Mouse (Mus musculus): ENCODE results near the gene Cacng1.

The Cacng1 gene

GRCm38 (mm10) chr11:107707897-107708610 lies 8.3 kb downstream of the Cacng1 start:
- no peak for DNase-seq (ENCODE audit: low spot score)

DNA sequence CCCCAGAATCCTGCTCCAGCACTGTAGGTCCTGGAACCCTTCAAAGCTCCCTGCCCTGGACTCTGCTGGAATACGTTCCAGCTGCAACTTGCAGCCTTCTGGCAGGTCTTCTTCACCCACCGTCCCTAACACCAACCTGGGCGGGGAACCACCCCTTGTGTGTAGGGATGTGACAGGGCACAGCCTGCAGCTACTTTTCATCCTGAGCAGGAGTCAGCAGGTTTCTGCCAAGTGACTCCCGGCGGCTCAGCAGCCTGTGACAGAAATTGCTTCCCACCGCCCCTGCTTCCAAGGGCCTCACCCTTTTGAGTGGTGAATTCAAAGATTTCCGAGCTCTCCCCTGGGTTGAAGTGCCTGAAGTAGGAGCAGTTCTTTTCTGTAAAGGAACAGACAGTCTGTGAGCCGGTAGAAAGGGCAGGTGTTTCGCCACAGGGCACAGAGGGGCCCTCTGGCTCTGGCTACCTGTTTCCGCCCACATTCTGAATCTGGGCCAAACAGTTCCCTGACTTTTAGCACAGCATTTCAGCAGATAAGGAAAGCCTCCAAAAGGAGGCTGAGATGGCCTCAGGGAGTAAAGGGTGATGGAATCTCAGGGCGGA lies 10.7 kb downstream of the Cacng1 start:
- no peak for DNase-seq (ENCODE audit: low spot score)

- DNase-seq (ENCODE audit: low spot score): no peak
Measured at GRCm38 (mm10) chr11:107705060-107705459, 11.3 kb downstream of the Cacng1 start.

DNA sequence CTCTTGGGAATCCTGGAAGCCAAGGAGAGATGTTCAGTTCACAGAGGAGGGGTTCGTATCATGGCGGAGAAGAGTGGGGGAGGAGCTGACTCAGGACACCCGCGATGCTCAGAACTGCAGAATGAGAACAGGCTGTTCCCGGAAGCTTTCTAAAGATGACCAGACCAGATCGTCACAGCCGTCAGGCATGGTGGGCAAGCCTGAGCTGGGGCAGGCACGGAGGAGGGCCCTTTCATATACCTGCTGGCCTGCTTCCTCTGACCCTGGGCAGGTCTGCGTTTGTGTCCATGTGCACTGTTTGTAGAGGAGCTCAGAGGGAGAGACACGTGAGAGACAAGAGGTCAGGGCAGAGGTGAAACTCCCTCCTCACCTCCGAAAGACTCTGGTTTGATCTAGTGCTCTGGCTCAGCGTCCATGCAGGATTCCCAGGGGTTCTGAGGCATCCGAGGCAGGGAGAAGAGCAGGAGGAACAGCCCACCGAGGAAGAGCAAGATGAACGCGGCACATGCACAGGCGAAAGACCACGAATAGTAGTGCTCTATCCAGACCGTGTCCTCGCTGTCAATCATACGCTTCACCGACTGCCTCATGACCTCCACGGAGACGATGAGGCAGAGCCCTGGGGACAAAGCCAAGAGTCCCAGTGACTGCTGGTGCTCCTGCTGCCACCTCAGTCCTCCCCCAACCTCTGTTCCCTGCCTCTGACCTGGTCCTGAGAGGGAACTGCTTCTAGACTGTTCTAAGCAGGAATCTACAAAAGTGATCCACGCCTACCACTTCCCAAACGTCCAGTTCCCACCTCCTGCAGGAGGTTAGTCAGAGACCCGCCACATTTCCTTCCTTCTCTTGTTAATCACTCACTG lies 12.8 kb downstream of the Cacng1 start:
- peak; percentile 53 for DNase-seq (ENCODE audit: low spot score)

GRCm38 (mm10) chr11:107699967-107700366 lies 16.4 kb downstream of the Cacng1 start:
- no peak for DNase-seq (ENCODE audit: low spot score)

DNA sequence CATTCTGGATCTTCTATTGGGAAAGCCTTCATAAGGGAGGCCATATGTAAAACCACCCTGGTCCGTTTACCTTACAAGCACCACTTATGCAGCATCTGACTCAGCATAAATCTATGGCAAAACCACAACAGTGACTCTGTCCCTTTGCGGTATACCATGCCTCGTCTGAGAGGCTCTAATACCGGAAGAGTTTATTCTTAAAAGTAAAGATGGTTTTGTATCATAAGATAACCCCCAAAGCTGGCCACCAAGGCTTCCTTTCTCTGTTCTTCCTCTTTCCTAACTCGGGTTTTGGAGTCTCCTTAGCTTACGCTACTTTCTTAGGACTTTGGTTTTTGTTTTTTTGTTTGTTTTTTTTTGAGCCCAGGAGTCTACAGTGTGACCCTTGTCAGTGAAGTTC lies 23.0 kb downstream of the Cacng1 start:
- no peak for DNase-seq (ENCODE audit: low spot score)

DNA sequence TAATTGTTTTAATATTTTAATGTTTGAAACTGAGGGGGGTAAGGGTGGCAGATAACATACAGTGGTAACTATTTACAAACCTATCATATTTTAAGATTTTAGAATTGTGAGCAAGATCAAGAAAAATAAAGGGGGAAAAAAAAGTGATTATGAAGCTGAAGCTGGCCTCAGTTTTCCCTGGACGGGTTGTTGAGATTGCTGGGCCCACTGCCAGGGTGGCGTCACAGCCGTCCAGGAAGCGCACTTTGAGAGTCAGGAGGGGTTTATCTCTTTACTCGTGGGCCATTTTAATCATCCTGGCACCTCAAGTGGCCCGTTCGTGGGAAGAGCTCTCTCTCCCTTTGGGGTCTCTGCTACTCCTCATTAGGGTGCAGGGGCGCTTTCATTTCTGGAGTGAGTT lies 24.8 kb downstream of the Cacng1 start:
- no peak for DNase-seq (ENCODE audit: low spot score)

DNA sequence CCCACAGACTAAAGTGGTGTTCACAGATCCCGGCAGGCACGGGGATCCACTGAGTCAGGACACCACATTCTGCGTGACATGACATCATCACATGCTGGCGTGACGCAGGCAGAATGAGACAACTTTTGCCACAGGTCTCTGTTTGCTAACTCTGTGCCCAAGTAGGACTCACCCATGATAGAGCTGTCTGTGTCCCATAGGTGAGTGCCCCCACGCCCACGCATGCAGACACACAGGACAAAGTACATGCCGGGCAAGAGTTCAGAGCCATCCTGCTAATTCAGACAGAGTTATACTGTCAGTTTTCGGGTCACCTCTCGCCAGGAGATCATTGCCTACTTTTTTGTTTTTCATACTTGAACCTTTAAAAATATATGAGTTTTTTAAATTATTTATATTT lies 27.8 kb downstream of the Cacng1 start:
- DNase-seq (ENCODE audit: low spot score): no peak

DNA sequence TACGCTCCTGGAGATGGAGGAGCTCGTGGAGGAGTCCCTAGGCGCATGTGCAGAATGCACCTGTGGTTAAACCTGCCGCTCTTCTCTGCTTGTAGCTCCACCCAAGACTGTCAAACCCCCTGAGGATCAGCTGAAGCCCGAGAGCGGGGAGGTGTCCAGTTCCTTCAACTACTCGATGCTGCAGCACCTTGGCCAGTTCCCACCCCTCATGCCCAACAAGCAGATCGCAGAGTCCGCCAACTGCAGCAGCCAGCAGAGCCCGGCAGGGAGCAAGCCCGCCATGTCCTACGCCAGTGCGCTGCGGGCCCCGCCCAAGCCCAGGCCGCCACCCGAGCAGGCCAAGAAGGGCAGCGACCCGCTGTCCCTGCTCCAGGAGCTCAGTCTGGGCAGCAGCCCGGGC lies 30.0 kb downstream of the Cacng1 start:
- DNase-seq (ENCODE audit: low spot score): no peak

DNA sequence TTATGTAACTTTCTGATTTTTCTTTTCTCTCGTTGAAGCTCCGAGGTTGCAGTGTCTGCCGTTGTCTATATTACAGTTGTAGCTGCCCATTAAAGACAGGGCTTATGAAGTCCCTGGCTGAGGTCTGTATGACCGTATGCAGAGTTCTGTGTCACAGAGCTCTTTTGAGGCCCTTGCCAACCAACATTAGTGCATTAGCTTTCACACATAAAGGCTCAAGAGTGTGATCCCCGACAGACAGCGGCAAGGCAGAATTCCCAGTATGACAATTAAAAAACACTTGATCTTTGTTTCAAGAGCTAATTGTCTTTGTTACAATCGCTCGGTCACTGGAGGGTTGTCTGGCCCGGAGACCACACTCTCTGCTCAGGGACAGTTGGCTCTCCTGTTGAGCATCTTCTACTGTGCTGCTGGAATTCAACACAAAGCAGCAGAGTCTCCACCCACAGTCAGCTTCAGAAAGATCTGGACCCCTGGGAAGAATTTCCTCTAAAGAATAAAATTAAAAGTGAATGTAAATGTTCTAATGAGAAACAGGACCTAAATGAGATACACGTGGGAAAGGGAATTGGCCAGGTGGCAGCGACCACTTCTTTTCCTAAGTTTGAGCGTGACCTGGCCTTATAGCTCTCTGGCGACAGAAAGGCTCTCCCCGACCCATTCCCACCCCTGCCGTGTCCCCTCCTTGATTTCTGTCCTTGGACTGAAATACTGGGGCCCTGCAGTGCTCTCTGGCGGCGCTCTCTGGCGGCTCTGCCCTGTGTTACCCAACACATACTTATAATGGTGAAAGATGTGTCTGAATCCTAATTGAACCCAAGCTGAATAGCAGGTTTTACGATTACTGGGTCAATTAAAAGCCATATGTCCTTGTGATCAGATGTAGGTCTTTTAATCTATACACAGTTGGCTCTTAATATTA lies 32.5 kb downstream of the Cacng1 start:
- DNase-seq (ENCODE audit: low spot score): no peak

DNA sequence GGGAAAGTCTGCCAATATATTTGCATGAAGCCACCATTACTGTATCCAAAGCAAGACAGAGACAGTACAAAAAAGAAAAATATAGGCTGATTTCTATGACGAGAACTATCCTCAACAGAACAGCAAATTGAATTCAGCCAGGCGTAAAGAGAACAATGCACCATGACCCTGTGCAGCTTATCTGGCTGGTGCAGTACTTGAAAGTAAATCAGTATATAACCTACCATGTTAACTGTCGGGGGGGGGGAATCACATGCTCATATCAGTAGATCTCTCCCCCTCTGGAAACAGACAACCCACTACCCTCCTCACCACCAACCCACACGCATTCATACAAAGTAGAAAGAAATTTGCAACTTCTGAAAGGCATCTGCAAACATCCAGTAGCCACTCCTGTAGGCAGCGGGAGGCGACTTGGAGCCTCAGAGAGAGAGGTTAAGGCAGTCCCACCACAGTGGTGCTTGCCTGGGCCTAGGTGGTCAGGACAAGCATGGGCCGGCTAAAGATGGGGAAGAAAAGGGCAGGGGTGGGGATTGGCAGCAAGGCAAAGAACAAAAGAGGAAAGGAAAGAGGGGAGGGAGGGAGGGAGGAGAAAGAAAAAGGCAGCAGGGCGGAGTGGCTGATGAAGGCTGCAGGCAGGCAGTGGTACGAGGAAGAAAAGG lies 33.5 kb downstream of the Cacng1 start:
- DNase-seq (ENCODE audit: low spot score): no peak

DNA sequence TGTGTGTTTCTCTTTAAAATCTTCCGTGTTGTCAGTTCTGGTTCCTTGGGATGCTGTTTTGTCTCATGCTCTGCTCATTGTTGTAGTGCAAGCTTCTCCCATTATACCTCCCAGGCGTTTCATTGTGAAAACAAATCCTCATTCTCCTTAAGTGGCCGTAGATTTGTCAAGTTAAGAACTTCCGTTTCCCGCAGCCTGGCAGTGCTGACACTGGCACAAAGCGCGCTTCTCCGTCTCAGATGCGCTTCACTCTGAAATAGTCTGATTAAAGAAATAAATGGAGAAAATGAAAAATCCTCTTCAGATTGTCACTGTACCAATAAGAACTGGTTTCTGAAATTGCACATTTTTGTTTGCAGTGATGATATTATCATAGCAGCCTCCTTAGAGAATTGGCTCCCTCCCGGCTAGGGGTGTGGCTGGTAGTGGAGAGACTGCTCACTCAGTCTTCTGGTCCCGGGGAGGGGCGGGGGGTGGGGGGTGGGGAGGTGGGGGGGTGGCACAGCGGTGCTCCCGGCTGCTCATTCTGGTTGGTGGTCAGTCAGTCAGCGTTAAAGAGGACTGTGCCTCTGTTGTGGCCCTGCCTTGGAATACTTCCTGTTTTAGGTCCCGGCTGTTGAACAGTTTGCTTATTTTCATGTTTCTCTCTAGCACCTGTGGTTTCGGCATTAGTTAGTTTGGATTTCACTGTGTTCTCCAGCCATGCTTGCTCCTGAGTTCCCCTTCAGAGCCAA lies 39.9 kb downstream of the Cacng1 start:
- DNase-seq (ENCODE audit: low spot score): no peak

GRCm38 (mm10) chr11:107675246-107675645 lies 41.1 kb downstream of the Cacng1 start:
- DNase-seq (ENCODE audit: low spot score): no peak

- no peak for DNase-seq (ENCODE audit: low spot score)
Measured at GRCm38 (mm10) chr11:107674601-107675000, 41.7 kb downstream of the Cacng1 start.

DNA sequence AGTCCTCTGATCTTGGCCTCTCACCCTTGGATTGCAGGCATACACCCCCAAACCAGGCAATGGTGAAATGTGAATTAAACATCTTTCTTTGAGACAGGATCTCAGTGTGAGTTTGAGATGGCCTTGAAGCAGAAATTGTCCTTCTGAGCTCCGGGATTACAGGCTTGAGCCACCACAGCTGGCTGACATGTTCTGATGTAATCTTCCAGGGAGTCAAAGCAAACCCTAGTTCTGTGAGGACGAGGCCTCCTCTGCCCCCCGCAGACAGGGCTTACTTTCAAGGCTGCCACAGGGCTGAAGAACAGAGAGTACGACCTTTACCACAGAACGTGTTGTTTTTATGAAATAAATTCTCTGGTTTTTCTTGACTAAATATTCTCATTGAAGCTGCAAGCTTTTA lies 42.3 kb downstream of the Cacng1 start:
- no peak for DNase-seq (ENCODE audit: low spot score)

DNA sequence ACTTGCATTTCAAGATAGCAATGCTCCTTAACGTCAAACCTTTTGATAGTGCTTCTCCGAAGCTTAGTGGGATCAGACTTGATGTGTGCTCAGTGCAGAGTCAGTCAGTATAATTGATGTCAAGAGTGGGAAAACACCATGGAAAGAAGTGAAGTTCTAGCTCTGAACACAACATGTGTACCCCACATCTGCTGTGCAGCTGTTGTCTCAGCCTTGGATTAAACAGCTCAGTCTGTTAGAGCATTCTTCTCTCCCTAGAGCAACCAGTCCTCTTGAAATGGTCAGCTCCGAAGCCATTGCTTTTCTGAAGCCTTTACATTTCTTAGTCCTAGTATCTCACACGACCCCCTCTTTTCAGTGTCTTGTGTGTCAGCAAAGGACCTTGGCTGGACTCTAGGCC lies 47.3 kb downstream of the Cacng1 start:
- no peak for DNase-seq (ENCODE audit: low spot score)

GRCm38 (mm10) chr11:107668223-107668622 lies 48.1 kb downstream of the Cacng1 start:
- DNase-seq (ENCODE audit: low spot score): no peak

GRCm38 (mm10) chr11:107667542-107667941 lies 48.8 kb downstream of the Cacng1 start:
- no peak for DNase-seq (ENCODE audit: low spot score)

GRCm38 (mm10) chr11:107662666-107663065 lies 53.7 kb downstream of the Cacng1 start:
- DNase-seq (ENCODE audit: low spot score): no peak

- DNase-seq (ENCODE audit: low spot score): no peak
Measured at GRCm38 (mm10) chr11:107660452-107660851, 55.9 kb downstream of the Cacng1 start.

DNA sequence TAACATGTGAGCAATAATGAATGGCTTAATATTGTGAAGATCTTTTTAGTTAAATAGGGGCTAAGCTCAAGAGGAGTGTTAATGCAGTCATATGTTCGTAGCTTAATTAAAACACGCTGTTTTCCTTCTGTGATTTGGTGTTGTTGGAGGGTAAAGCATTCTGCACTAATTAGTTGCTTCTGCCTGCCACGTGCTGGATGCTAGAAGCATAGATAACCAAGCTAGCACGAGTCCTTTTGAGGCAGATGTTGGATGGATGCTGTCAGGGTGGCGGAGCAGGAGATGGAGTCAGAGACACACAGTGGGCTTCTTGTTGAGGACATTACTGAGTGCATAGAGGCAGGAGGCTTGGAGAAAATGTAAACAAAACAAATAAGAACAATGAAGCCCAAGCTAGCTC lies 59.2 kb downstream of the Cacng1 start:
- DNase-seq (ENCODE audit: low spot score): no peak

All from yolk sac, embryonic 10.5 days (tissue).